Mouse (Mus musculus) Patski (cell line): ENCODE measurements around the gene 3110082J24Rik. TPM values are rescaled to one million over a fixed set of nuclear protein-coding genes. Genes with fewer than 3 reads are reported as not detected.

ENCODE experiments used
- ATAC-seq: fragments of 100-300 bp; one replicate; pipeline ENCODE4 v1.8.0; 2021
- CTCF ChIA-PET: fragments of 350-600 bp; sonication (Branson Sonifier 250); formaldehyde crosslinking; loops from one replicate; lab custom pipeline; 2022; ENCODE audit warnings: inconsistent platforms; lab: Charles Lee
- POLR2A ChIA-PET: fragments of 350-600 bp; sonication (Branson Sonifier 250); formaldehyde crosslinking; loops from one replicate; lab custom pipeline; 2022; ENCODE audit warnings: antibody characterized with exemption, inconsistent platforms; lab: Charles Lee
- DNase-seq: peaks from one replicate; pipeline ENCODE4 v3.0.0-alpha.2; 2011; ENCODE audit warnings: low read depth, low spot score
- H3K27me3 ChIP-seq: fragments of 371-371 bp; one replicate; pipeline ENCODE4 v1.5.1; 2021
- CTCF ChIP-seq: fragments of 100-300 bp; IDR thresholded peaks from one replicate; pipeline ENCODE4 v1.5.1; 2021
- in situ Hi-C: fragments of 300-500 bp; cut with MboI; formaldehyde crosslinking; loops from 3 replicates; pipeline ENCODE4 v1.11.1; 2018; ENCODE audit warnings: low pct_unique_long_range_greater_than_20kb, mixed read lengths
- polyA plus RNA-seq: library from polyadenylated mRNA; unstranded; gene quantifications from one replicate; pipeline ENCODE4 v1.2.3, GENCODE M21; 2021

The 3110082J24Rik gene
- polyA plus RNA-seq, 1 experiment from 2014 or later: not detected

GRCm38 (mm10) chr5:30107611-30108041 is 1.7 kb upstream of the 3110082J24Rik start:
- peaks cover 13% of the 10 kb centered on the region for H3K27me3 ChIP-seq
- TF ChIP-seq CTCF: no peak
- POLR2A ChIA-PET: no interaction called here
- in situ Hi-C loops: no loop called here
- CTCF ChIA-PET: interaction anchor here (2.2 kb wide), 1 partner anchor 18 kb away, joined by 7 read pairs; no protein-coding TSS in a partner anchor
- ATAC-seq: no peak
- no peak for DNase-seq

GRCm38 (mm10) chr5:30107186-30107585 is 1.3 kb upstream of the 3110082J24Rik start:
- in situ Hi-C loops: no loop called here
- POLR2A ChIA-PET: no interaction called here
- no peak for ATAC-seq
- DNase-seq: no peak
- CTCF ChIA-PET: interaction anchor here (2.2 kb wide), 1 partner anchor 18 kb away, joined by 7 read pairs; no protein-coding TSS in a partner anchor
- no peak for TF ChIP-seq CTCF
- H3K27me3 ChIP-seq: peaks cover 13% of the 10 kb centered on the region

- ChIA-PET POLR2A (no interaction called here), CTCF (interaction anchor here (2.2 kb wide), 1 partner anchor 19 kb away, joined by 7 read pairs; no protein-coding TSS in a partner anchor)
- no peak for TF ChIP-seq CTCF
- in situ Hi-C loops: no loop called here
- DNase-seq: no peak
- no peak for ATAC-seq
- peaks cover 13% of the 10 kb centered on the region for H3K27me3 ChIP-seq
Observed at GRCm38 (mm10) chr5:30106756-30107155, 870 bp upstream of the 3110082J24Rik start.

DNA sequence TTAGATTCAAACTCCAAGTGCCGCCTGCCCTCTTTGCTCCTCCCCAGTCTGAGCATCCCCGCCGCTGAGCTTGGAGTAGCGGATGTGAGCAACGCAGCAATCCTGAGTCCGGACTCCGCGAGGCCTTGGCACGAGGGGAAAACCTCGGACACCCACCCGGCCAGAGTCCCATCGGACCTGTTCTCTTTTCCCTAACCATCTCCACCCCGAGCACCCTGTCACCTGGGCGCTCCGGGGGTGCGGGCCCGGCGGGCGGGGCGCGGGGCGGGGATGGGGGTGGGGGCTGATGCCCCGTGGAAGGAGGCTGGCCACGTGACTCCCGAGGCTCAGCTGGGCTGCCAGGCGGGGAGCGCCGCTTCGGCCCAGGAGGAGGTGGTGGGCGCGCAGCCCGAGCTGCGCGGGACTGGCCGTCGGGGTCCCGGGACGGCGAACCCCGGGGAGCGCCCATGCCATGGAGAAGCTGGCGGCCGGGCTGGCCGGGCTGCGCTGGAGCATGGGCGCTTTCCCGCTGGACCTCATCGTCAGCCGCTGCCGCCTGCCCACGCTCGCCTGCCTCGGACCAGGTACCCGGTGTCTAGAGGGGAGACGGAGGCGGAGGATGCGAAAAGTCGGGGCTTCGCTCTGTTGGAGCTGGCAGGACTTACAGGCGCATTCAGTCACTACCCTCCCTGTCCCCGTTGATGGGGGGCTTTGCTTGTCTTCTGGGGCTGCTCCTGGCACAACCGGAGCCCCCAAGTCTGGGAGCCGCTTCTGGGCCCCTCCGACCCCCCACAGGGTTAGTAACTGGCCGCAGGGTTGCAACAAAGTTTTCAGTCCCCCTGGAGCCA is 832 bp downstream of the 3110082J24Rik start, which contains the start of gene Garem2:
Gene Garem2, plus strand, starts transcription at position 321 of the 827 bp plus-strand sequence.
- POLR2A ChIA-PET: no interaction called here
- ATAC-seq (no peak), DNase-seq (no peak)
- CTCF ChIA-PET: interaction anchor here (1.0 kb wide), 1 partner anchor 56 kb away, joined by 3 read pairs; no protein-coding TSS in a partner anchor
- in situ Hi-C loops: no loop called here
- peaks cover 13% of the 10 kb centered on the region for H3K27me3 ChIP-seq
- no peak for TF ChIP-seq CTCF

GRCm38 (mm10) chr5:30104339-30104738 is 1.5 kb downstream of the 3110082J24Rik start:
- ChIA-PET POLR2A (interaction anchor here (0.7 kb wide), 1 partner anchor 432 kb away, joined by 4 read pairs; no protein-coding TSS in a partner anchor), CTCF (interaction anchor here (1.0 kb wide), 2 partner anchors 57 to 280 kb away, joined by 3 read pairs; no protein-coding TSS in a partner anchor)
- DNase-seq: no peak
- peaks cover 13% of the 10 kb centered on the region for H3K27me3 ChIP-seq
- no peak for TF ChIP-seq CTCF
- in situ Hi-C loops: no loop called here
- ATAC-seq: no peak

DNA sequence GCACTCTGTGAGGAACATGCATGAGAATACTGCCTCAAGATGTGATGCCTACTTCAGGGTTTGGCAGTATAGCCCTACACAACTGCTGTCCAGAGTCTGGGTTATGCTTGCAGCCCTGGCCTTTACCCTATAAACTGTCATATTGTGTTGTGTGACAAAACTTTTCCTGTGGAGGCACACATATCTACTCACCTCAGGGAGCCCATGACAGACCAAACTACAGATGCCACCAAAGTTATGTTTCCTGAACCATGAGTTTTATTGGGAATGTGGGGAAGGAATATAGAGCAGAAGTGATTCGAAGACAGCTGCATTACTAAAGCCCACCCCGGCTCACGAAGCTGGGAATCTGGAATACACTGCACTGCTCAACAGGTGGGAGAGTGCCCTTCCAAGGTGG is 2.5 kb downstream of the 3110082J24Rik start:
- ChIA-PET CTCF (interaction anchor here (1.0 kb wide), 1 partner anchor 279 kb away, joined by 3 read pairs; no protein-coding TSS in a partner anchor), POLR2A (no interaction called here)
- TF ChIP-seq CTCF: no peak
- no peak for ATAC-seq
- in situ Hi-C loops: no loop called here
- H3K27me3 ChIP-seq: peaks cover 13% of the 10 kb centered on the region
- no peak for DNase-seq

GRCm38 (mm10) chr5:30098260-30098659 is 7.6 kb downstream of the 3110082J24Rik start:
- POLR2A ChIA-PET: no interaction called here
- DNase-seq (no peak), ATAC-seq (no peak)
- TF ChIP-seq CTCF: no peak
- H3K27me3 ChIP-seq: no peaks in the 10 kb centered on the region
- CTCF ChIA-PET: no interaction called here
- in situ Hi-C loops: loop anchor here (25.0 kb wide), 1 partner anchor 711 kb away; the partner anchor contains the start of gene Lmbr1

DNA sequence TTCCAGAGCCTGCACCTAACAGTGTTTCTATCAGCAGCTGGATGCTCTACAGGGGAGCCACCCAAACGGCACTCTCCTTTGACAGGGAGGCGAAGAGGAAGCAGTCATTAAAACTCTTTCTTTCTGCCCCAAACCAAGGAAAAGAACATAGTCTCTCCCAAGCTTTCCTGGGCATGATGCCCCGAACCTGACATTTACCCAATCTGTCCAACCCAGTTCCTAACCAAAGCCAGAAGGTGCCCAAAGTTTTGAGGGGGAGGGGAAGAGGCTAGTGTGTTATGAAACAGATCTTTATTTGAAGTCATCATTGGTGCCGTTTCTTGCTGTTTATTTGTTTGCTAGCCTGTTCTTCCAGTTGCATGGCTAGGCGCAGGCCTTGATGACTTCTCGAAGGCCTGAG is 10.2 kb downstream of the 3110082J24Rik start:
- H3K27me3 ChIP-seq: no peaks in the 10 kb centered on the region
- DNase-seq (no peak), ATAC-seq (no peak)
- ChIA-PET POLR2A (no interaction called here), CTCF (interaction anchor here (2.6 kb wide), 1 partner anchor 271 kb away, joined by 7 read pairs; no protein-coding TSS in a partner anchor)
- in situ Hi-C loops: loop anchor here (25.0 kb wide), 1 partner anchor 708 kb away; the partner anchor contains the start of gene Lmbr1
- TF ChIP-seq CTCF: no peak

DNA sequence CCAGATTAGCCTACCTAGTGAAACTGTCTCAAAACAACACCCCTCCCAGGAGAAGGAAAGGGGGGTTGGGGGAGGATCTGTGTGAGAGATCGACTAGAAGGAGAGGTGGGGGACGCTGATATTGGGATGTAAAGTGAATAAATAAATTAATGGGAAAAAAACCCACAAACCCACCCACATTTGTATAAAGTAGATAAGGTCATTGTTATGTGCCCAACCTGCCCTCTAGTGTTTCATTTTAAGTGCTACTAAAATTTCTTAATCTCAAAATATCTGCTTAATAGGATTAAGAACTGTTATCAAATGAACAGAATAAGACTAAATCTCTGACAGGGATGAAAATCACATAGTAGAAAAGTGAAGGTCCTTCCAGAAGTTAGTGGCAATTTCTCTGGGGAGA is 11.5 kb downstream of the 3110082J24Rik start:
- ChIA-PET CTCF (interaction anchor here (2.6 kb wide), 1 partner anchor 270 kb away, joined by 7 read pairs; no protein-coding TSS in a partner anchor), POLR2A (no interaction called here)
- DNase-seq (no peak), ATAC-seq (no peak)
- no peak for TF ChIP-seq CTCF
- in situ Hi-C loops: loop anchor here (25.0 kb wide), 1 partner anchor 707 kb away; the partner anchor contains the start of gene Lmbr1
- H3K27me3 ChIP-seq: no peaks in the 10 kb centered on the region

DNA sequence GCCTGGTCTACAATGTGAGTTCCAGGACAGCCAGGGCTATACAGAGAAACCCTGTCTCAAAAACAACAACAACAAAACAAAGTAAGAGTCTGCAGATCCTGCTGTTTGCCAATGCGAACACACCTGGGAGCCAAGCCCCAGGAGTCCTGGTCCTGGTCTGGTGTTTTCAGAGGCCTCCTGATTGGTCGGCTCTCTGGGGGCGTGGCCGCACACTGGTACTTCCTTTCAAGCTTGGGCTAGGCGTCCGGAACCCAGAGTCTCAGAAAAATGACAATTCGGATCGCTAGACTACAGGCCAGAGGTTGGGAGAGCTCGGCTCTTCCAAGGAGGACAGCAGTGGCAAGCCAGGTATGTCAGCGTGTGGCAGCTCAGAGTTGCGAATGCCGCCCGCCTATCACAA is 13.2 kb downstream of the 3110082J24Rik start:
- no peak for TF ChIP-seq CTCF
- DNase-seq (no peak), ATAC-seq (no peak)
- POLR2A ChIA-PET: no interaction called here
- CTCF ChIA-PET: no interaction called here
- in situ Hi-C loops: loop anchor here (25.0 kb wide), 1 partner anchor 705 kb away; the partner anchor contains the start of gene Lmbr1
- H3K27me3 ChIP-seq: no peaks in the 10 kb centered on the region
